Mouse (Mus musculus): ENCODE results near the gene Kctd5.

GRCm38 (mm10) chr17:24046026-24046425 is 27.3 kb downstream of the Kctd5 start:
- no peak for TF ChIP-seq CTCF (IDR thresholded peaks at IDR 0.05; ENCODE audit: low read depth)
- TF ChIP-seq EP300 (IDR thresholded peaks at IDR 0.05; ENCODE audit: low read depth), result no peak
